Mouse (Mus musculus) T-helper 2 cell (primary cell): ENCODE data around the gene Rasa1.

Source experiments
- in situ Hi-C: fragments of 300-600 bp; cut with MboI, MseI; formaldehyde crosslinking; loops from one replicate; pipeline ENCODE4 v1.15.1; 2025; ENCODE audit warnings: high pct_unique_total_duplicates

Rasa1 gene

GRCm38 (mm10) chr13:85288843-85289713 is at the start of gene Rasa1:
Rasa1 (minus strand) TSS chr13:85289130.
- in situ Hi-C loops, result no loop called here

GRCm38 (mm10) chr13:85311547-85311946 is 22.6 kb upstream of the Rasa1 start:
- in situ Hi-C loops, result no loop called here

GRCm38 (mm10) chr13:85310968-85311367 is 22.0 kb upstream of the Rasa1 start:
- in situ Hi-C loops, result no loop called here

GRCm38 (mm10) chr13:85310483-85310882 is 21.6 kb upstream of the Rasa1 start:
- in situ Hi-C loops, result no loop called here

- in situ Hi-C loops, result loop anchor here (10.0 kb wide), 1 partner anchor 119 kb away; no protein-coding TSS in a partner anchor
These were observed 17.1 kb upstream of the Rasa1 start for GRCm38 (mm10) chr13:85306039-85306438.

GRCm38 (mm10) chr13:85290651-85291050 is 1.7 kb upstream of the Rasa1 start:
- in situ Hi-C loops, result no loop called here

GRCm38 (mm10) chr13:85288574-85288842 is 422 bp downstream of the Rasa1 start:
- in situ Hi-C loops, result no loop called here

GRCm38 (mm10) chr13:85287876-85288573 is 905 bp downstream of the Rasa1 start:
- in situ Hi-C loops, result no loop called here

- in situ Hi-C loops, result no loop called here
These were observed 6.3 kb downstream of the Rasa1 start for GRCm38 (mm10) chr13:85282626-85283025.

GRCm38 (mm10) chr13:85278951-85279350 is 10.0 kb downstream of the Rasa1 start:
- in situ Hi-C loops, result loop anchor here (10.0 kb wide), 2 partner anchors 156 to 1074 kb away; no protein-coding TSS in a partner anchor

GRCm38 (mm10) chr13:85274572-85274971 is 14.4 kb downstream of the Rasa1 start:
- in situ Hi-C loops, result loop anchor here (10.0 kb wide), 2 partner anchors 160 to 1070 kb away; no protein-coding TSS in a partner anchor

- in situ Hi-C loops, result loop anchor here (10.0 kb wide), 2 partner anchors 161 to 1069 kb away; no protein-coding TSS in a partner anchor
These were observed 15.1 kb downstream of the Rasa1 start for GRCm38 (mm10) chr13:85273788-85274187.

GRCm38 (mm10) chr13:85238760-85239159 is 50.2 kb downstream of the Rasa1 start:
- in situ Hi-C loops, result no loop called here

GRCm38 (mm10) chr13:85218656-85219055 is 70.3 kb downstream of the Rasa1 start:
- in situ Hi-C loops, result no loop called here

GRCm38 (mm10) chr13:85210353-85210752 is 78.6 kb downstream of the Rasa1 start:
- in situ Hi-C loops, result no loop called here

GRCm38 (mm10) chr13:85208656-85209055 is 80.3 kb downstream of the Rasa1 start:
- in situ Hi-C loops, result no loop called here

- in situ Hi-C loops, result no loop called here
These were observed 81.4 kb downstream of the Rasa1 start for GRCm38 (mm10) chr13:85207493-85207892.

- in situ Hi-C loops, result no loop called here
These were observed 97.7 kb downstream of the Rasa1 start for GRCm38 (mm10) chr13:85191253-85191652.

- in situ Hi-C loops, result no loop called here
These were observed 99.2 kb downstream of the Rasa1 start for GRCm38 (mm10) chr13:85189644-85190121.

- in situ Hi-C loops, result no loop called here
These were observed 99.9 kb downstream of the Rasa1 start, which contains the start of gene Ccnh for GRCm38 (mm10) chr13:85188903-85189643. Ccnh (plus strand) TSS chr13:85189408.
